Mouse (Mus musculus) megakaryocyte, embryonic 14.5 days (primary cell): ENCODE results near the gene 5430427O19Rik.

ENCODE experiments used
- FLI1 ChIP-seq: IDR thresholded peaks from 2 replicates; pipeline ENCODE4 v1.6.1; 2012; ENCODE audit warnings: low read length, inconsistent platforms, mixed read lengths
- GATA1 ChIP-seq: IDR thresholded peaks from 3 replicates; pipeline ENCODE4 v1.6.1; 2012; ENCODE audit warnings: mixed read lengths, low read length, inconsistent platforms, borderline replicate concordance

GRCm38 (mm10) chrX:85877747-85878146 lies 7.6 kb downstream of the 5430427O19Rik start:
- TF ChIP-seq GATA1 (no peak), FLI1 (no peak)
